Mouse (Mus musculus) left cerebral cortex, adult 9 months (tissue): ENCODE measurements around the gene Zswim4.
A peak's percentile ranks its signal among the peaks of the same experiment; 100 is the strongest.

ENCODE experiments used
- DNase-seq, 2 experiments: peaks; one replicate each; pipeline ENCODE4 v3.0.0; 2022; ENCODE audit warnings: low spot score in 2 of 2

Zswim4 gene

GRCm38 (mm10) chr8:84200126-84200555 is 36.7 kb downstream of the Zswim4 start:
- DNase-seq, result no peak

- DNase-seq, result no peak
Observed at GRCm38 (mm10) chr8:84199348-84200125, 37.3 kb downstream of the Zswim4 start.

DNA sequence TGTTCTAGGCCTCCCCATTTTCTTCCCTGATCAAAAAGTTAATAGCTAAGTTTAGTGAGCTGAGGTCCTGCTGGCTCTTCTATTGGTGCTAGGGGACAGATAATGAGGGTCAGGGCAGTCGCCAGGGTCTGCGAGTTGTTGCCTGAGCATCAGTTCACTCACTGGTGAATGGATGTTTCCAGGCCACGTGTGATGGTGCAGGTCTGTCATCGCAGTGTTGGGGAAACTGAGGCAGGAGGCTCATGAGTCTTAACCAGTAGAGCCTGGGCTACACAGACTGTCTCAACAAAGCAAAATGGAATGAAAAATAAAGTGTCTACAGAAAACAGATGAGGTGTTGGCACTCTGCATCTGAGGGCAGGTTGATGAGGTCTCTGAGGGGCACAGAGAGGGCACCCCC is 38.0 kb downstream of the Zswim4 start:
- no peak for DNase-seq

DNA sequence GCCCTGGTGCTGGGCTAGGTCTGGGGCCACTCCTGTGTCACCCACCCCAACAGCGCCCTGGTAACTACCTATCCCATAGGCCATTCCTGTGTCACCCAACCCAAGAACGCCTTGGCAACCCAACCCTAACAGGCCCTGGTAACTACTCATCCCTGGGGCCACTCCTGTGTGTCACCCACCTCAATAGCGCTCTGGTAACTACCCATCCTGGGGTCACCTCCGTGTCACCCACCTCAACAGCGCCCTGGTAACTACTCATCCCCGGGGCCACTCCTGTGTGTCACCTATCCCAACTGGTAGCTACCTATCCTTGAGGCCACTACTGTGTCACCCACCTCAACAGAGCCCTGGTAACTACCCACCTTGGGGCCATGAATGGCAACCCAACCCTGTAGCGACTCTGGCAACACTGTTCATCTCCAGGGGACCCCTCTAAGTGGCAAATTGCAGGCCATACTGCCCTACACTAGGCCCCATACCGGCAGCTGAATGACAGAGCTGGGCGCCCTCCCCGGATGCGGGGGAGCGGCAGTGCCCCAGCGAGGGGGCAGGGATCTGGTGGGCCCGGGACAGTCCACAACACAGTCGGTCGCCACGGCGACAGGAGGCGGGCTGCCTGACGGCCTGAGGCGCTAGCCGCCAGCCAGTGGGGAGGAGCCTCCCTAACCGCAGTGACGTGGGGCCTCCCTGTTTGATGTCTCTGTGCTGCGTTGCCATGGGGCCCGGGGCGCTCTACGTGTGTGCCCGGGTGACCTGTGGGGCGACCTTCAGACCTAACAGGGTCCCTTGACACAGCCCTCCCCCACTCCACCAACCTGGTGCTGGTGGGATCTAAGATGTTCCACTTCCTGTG is 38.7 kb downstream of the Zswim4 start:
- DNase-seq, result peak in 1 of 2 experiments; percentile 85

DNA sequence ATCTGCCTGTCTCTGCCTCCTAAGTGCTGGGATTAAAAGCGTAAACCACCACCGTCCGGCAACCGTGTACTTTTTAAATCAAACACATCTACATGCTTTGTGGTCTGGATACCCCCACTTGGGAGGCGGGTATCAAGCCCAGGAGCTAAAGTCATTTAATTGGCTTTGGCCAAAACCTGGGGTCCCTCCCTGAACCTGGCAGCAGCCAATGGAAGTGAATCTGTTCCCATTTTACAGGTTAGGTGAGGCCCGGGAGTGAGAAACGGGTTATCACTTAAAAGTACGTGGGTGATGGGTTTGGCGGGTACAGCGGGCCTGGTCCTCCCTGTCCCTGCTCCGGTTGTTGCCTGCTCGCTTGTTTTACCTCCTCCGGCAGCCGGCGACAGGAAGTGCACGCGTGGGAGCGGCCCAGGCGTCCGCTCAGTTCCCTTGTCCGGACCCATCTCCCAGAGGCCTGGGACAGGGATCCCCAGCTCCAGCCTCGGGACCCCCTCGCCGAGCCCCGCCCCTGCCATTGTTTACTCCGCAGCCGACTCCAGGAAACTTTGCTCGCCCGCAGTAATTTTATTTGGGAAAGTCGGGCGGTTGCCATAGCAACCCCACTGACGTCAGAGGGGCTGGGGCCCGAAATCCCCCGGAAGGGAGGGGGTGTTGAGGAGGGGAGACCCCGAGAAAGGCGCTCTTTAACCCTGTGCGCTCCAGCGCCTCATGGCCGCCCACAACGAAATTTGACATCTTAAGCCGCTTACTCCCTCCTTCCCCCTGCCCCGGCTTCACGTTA is 39.5 kb downstream of the Zswim4 start:
- peak in 1 of 2 experiments; percentile 74 for DNase-seq

DNA sequence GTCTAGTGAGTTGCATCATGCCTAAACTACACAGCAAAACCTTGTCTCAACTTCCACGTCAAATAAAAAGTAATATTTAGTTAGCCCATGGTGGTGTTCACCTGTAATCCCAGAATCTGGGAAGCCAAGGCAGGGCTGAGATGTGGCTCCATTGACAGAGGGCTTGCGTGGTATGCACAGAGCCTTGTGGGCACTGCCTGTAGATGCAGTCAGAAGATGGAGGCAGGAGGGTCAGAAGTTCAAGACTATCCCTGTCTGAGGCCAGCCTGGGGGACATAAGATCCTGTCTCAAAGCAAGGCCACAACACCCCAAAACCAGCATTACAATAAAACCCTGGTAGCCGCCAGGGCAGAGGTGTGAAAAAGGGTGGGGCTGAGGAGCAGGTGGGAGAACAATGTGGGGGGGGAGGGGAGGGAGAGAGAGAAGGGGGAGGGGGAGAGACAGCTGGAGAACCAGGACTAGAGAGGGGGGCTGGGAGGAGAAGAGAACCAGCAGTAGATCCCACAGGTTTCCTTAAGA is 42.6 kb downstream of the Zswim4 start:
- no peak for DNase-seq

DNA sequence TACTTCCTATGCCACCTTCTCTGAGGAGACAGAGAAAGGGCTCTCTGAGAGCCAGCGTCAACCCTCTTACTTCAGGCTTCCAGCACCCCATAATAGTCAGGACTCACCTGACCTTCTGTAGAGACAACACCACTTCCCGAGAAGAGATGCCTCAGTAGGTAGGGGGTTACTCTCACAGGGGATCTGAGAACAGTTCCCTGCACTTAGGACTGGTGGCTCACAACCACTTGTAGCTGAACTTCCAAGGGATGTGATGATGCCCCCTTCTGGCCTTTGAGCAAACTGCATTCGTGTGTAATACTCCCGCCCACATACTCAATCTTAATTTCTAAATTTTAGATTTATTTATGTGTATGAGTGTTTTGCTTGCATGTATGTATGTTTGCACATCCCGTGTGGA is 43.3 kb downstream of the Zswim4 start:
- no peak for DNase-seq

GRCm38 (mm10) chr8:84193161-84193560 is 43.7 kb downstream of the Zswim4 start:
- no peak for DNase-seq

- peak in 1 of 2 experiments; percentile 58 for DNase-seq
Observed at GRCm38 (mm10) chr8:84192555-84192954, 44.3 kb downstream of the Zswim4 start.

DNA sequence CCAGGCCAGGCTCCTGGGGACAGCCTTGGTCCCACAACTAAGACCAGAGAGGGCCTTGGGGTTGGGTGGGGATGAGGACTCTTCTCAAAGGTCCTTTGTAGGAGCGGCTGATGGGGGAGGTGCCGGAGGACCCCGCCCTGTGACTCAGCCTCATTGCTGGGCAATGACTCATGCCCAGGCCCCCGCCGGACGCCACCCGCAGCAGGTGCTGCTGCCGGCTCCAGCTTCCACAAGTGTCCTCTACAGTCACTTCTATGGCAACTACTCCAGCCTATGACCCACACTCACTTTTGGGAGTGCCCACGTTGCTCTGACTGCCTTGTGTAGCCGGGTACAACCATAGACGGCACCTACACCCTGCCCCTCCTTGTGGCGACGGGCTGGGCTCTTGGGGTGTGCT is 44.8 kb downstream of the Zswim4 start:
- DNase-seq, result no peak

DNA sequence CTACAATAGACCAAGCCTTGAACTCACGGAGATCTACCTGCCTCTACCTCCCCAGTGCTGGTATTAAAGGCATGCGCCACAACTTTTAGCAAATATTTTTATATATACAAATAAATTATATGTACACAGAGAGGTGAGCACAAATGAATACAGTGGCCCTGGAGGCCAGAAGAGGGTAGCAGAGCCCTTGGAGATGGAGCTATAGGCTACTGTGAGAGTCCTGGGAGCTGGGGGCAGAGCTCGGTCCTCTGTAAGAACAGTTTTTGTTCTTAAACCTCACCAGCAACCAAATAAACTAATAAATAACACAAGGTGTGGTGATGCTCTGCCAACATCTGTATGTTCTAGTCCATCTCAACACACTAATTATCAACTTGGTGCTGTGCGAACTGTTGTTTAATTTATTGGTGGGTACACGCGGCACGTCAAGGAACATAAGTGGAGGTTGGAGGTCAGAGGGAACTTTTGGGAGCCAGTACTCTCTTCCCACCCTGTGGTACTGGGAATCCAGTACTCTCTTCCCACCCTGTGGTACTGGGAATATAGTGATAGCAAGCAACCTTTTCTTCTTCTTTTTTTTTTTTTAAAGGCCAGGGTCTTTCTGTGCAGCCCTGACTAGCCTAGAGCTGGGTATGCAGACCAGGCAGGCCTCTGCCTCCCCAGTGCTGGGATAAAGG is 46.5 kb downstream of the Zswim4 start:
- DNase-seq, result no peak

- no peak for DNase-seq
Observed at GRCm38 (mm10) chr8:84189603-84190002, 47.3 kb downstream of the Zswim4 start.

DNA sequence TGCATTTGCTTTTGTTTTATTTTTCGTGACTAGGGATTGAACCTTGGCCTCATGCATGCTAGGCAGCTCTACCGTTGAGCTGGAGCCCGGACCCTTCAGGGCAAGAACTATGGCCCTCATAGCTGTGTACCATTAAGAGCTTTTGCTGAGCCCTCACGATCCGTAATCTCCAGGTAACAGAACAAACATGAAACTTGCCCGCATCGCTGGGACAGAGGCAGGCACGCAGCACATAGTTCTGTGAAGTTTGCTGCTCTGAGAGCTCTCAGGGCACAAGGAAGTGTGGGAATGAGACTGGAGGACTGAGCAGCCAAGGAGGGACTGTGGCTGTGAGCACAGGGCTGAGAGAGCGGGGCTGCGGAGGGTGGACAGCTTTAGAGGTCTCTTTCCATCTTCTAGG is 48.2 kb downstream of the Zswim4 start:
- DNase-seq, result no peak

- DNase-seq, result peak in 1 of 2 experiments; percentile 72
Observed at GRCm38 (mm10) chr8:84187065-84187755, 49.6 kb downstream of the Zswim4 start.

DNA sequence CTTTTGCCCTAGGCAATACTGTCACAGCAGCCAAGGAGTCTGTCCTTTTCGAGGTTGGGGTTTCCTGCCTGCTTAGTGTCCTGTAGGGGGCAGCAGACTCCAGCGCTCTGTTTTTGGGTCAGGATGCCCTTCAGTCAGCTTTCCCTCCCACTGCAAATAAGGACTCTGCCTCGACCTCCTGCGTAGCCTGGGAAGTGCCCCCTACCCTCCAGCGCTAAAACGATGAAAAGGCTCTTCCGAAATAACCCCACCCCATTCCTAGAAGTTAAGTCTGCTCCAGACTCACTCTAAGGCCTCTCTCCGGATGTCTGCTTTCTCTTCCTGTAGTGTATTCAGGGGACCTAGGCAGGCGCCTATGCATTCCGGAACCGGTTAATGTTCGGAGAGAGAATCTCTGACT is 50.3 kb downstream of the Zswim4 start:
- peak in 1 of 2 experiments; percentile 86 for DNase-seq

DNA sequence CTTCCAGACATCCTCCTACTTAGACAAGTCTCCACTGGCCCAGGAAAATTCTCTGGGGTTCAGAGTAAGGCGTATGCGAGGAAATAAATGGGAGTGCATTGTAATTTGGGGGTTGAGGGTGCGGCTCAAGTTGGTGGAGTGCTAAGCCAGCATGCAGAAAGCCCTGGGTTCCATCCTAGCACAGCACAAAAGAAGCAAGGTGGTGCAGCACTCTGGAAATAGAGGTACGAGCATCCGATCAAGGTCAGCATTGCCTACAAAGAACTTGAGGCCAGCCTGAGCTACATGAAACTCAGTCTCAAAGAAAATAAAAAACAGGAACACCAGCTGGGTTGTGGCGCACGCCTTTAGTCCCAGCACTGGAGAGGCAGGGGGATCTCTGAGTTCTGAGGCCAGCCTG is 51.7 kb downstream of the Zswim4 start, which contains the start of gene Nanos3:
Gene Nanos3, minus strand, starts transcription at position 101 of the 400 bp plus-strand sequence.
- DNase-seq, result no peak

- DNase-seq, result no peak
Observed at GRCm38 (mm10) chr8:84184085-84185043, 52.5 kb downstream of the Zswim4 start.

DNA sequence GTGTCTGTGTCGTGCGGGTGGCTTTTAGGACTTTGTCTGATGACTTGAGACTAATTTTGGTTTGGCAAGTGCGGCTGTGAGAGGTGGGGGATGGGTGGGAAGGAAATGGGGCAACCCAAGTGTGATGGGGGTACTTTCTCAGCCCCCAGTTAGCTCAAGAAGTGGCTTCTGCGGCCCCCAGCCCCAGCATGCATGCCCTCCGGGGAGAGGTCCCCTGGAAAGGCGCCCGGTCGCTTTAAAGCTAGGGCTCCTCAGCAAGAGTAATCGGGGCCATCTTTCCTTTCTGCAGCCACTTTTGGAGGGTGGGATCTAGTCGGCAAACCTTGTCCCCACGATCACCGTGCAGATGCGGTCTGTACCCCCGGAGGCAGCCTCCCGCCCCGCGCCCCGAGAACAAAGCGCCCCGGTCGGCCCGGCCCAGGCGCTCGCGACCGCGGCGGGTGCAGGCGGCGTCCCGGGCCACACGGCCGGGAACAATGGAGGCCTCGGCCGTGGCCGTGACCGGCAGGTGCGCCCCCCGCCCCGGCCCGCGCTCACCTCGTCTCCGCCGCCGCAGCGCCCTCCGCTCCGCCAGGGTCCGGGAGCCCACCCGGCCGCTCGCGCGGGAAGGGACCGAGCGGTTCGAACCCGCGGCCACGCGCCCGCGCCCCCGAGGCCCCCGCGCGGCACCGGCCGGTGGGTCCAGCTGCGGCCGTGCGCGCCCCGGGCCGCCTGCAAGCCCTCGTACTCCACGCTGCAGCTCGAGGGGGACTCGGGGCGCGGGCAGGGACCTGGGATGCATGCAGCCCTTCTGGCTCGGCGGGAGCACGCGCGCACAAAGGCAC is 53.4 kb downstream of the Zswim4 start:
- DNase-seq, result no peak
